Mouse (Mus musculus): ENCODE data around the gene Chmp2b. TPM values are rescaled to one million over a fixed set of nuclear protein-coding genes. Genes with fewer than 3 reads are reported as not detected.

Chmp2b gene
- total and polyA plus RNA-seq, 3 experiments: 28.2 to 70.4 (median 50.3) TPM

DNA sequence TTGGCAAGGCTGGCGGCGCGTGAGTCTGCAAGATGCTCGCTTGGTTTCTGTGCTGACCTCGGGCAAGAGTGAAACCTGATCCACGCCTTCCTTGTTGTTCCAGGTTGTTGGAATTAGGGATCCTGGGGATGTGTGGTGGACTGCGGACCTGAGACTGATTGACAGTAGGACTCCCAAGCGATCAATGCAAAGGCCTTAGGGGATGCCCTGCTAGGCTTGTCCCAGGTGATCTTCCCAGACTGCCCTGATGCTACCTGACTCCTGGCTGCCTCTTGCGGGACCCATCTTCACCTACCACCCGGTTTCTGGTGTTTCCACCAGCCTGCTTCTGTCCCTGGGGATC lies 309 bp upstream of the Chmp2b start:
- DNase-seq (ENCODE audit: extremely low read depth): no peak
- Histone ChIP-seq H3K79me2 (replicated peaks; ENCODE audit: control insufficient read depth, extremely low read depth, insufficient read depth, poor library complexity, severe bottlenecking) (peaks cover 12% of the 10 kb centered on the region), H3K4me1 (ENCODE audit: control insufficient read depth in 1 of 2, insufficient read depth in 2 of 2) (peaks cover 0 to 21% of the 10 kb centered on the region in 2 experiments; a peak in 2 of 4 replicates), H3K27me3 (replicated peaks) (no peaks in the 10 kb centered on the region), H3K27ac (ENCODE audit: insufficient read depth, low read depth) (no peak overlapping the region), H3K9ac (ENCODE audit: insufficient read depth, low read depth) (peak overlapping the region; percentile 86), H3K36me3 (replicated peaks in 1 of 2; ENCODE audit: control insufficient read depth in 1 of 2, insufficient read depth in 1 of 2, low read length in 1 of 2) (peaks cover 0 to 16% of the 10 kb centered on the region in 2 experiments), H3K9me3 (replicated peaks; ENCODE audit: low read length) (no peaks in the 10 kb centered on the region), H3K4me2 (ENCODE audit: insufficient read depth, low read depth, poor library complexity, severe bottlenecking) (peak overlapping the region; percentile 65), H3K4me3 (replicated peaks in 1 of 3; ENCODE audit: low read depth in 2 of 3, low read length in 2 of 3, poor library complexity in 1 of 3) (peak overlapping the region; percentile 85 to 90 (median 87))
- 0 out of 2 replicates have a peak, but pooled peaks have one; percentile 7 for TF ChIP-seq MAX (IDR thresholded peaks at IDR 0.05; ENCODE audit: low read length)
- no peak for TF ChIP-seq ELF1 (IDR thresholded peaks at IDR 0.05; ENCODE audit: low read depth, low read length)
- TF ChIP-seq TCF12 (IDR thresholded peaks at IDR 0.05; ENCODE audit: low read depth, low read length): peak; percentile 22; the same call in 1 of the 2 replicates
- TF ChIP-seq KAT2A (IDR thresholded peaks at IDR 0.05; ENCODE audit: insufficient replicate concordance, low read length): 0 out of 2 replicates have a peak, but pooled peaks have one; percentile 5
- 0 out of 2 replicates have a peak, but pooled peaks have one; percentile 1 for TF ChIP-seq MYC (IDR thresholded peaks at IDR 0.05; ENCODE audit: low read depth, low read length)
- in situ Hi-C loops (cut with MboI; ENCODE audit: low pct_ligation_motif_present, low pct_unique_long_range_greater_than_20kb, low sequenced_read_pairs) (no loop called here), dilution Hi-C loops (cut with MboI; ENCODE audit: extremely low pct_ligation_motif_present, extremely low pct_unique_long_range_greater_than_20kb, low sequenced_read_pairs) (no loop called here)

DNA sequence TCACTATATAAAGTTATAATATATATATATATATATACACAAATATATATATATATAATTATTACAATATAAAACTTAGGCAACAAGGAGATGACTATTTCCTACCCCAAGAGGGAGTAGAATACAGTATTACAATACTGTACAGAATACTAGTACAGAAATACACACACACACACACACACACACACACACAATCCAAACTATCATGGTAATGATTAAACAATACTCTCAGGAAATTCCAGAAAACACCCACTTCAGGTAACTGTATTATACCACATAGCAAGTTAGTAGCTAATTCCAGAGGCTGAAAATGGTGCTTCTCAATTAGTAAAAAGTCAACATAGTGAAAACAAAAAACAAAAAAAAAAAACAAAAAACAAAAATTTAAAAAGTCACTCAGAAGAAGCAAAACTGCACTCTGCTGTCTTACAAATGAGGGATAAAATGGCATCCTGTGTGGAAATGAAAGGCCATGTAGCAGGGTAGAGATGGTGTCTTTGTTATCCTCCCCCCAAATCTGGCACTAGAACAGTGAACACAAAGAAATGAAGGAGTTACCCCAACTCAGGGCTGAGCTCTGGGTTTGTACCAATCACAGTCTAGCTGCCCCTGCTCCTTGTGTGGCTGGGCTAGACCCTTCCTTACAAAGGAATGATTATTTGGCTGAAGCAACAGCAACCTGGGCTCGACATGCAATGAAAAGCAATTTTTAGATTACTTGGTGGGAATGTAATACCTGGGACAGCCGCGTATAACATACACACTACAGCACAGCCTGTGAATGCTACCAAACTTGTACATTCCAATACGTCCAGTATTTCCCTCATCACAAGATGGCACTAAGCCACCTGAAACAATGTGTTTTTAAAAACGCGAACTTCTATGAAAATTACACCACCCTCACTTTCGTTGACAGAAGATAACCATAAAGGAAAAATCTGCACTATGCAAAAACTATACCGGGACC lies 1.2 kb downstream of the Chmp2b start:
- in situ Hi-C loops (cut with MboI; ENCODE audit: low pct_ligation_motif_present, low pct_unique_long_range_greater_than_20kb, low sequenced_read_pairs) (no loop called here), dilution Hi-C loops (cut with MboI; ENCODE audit: extremely low pct_ligation_motif_present, extremely low pct_unique_long_range_greater_than_20kb, low sequenced_read_pairs) (no loop called here)
- H3K36me3 ChIP-seq (replicated peaks in 1 of 2; ENCODE audit: control insufficient read depth in 1 of 2, insufficient read depth in 1 of 2, low read length in 1 of 2): peaks cover 0 to 22% of the 10 kb centered on the region in 2 experiments
- H3K9ac ChIP-seq (ENCODE audit: insufficient read depth, low read depth): peak overlapping the region; percentile 86
- DNase-seq (ENCODE audit: extremely low read depth): peak; percentile 41
- peak overlapping the region; percentile 42 for H3K4me2 ChIP-seq (ENCODE audit: insufficient read depth, low read depth, poor library complexity, severe bottlenecking)
- H3K4me3 ChIP-seq (replicated peaks in 1 of 3; ENCODE audit: low read depth in 2 of 3, low read length in 2 of 3, poor library complexity in 1 of 3): peak overlapping the region; percentile 85 to 90 (median 87)
- H3K4me1 ChIP-seq (ENCODE audit: control insufficient read depth in 1 of 2, insufficient read depth in 2 of 2): peaks cover 0 to 21% of the 10 kb centered on the region in 2 experiments; a peak in 2 of 4 replicates
- no peaks in the 10 kb centered on the region for H3K27me3 ChIP-seq (replicated peaks)
- H3K27ac ChIP-seq (ENCODE audit: insufficient read depth, low read depth): no peak overlapping the region
- H3K79me2 ChIP-seq (replicated peaks; ENCODE audit: control insufficient read depth, extremely low read depth, insufficient read depth, poor library complexity, severe bottlenecking): peaks cover 14% of the 10 kb centered on the region
- H3K9me3 ChIP-seq (replicated peaks; ENCODE audit: low read length): no peaks in the 10 kb centered on the region
- TF ChIP-seq JUN (IDR thresholded peaks at IDR 0.05; ENCODE audit: insufficient read depth, low read depth, low read length) (no peak), HCFC1 (IDR thresholded peaks at IDR 0.05; ENCODE audit: low read depth, low read length) (no peak), JUND (conservative IDR thresholded peaks at IDR 0.05; ENCODE audit: low read depth, low read length) (no peak), ETS1 (conservative IDR thresholded peaks at IDR 0.05; ENCODE audit: low read depth, low read length) (no peak), RCOR1 (conservative IDR thresholded peaks at IDR 0.05; ENCODE audit: low read depth, low read length) (no peak), MAX (IDR thresholded peaks at IDR 0.05; ENCODE audit: low read length) (no peak), USF1 (IDR thresholded peaks at IDR 0.05; ENCODE audit: low read depth, low read length) (no peak), PAX5 (IDR thresholded peaks at IDR 0.05; ENCODE audit: low read length) (no peak), MAZ (IDR thresholded peaks at IDR 0.05; ENCODE audit: low read depth, low read length) (0 out of 2 replicates have a peak, but pooled peaks have one; percentile 67), SIN3A (IDR thresholded peaks at IDR 0.05; ENCODE audit: low read length) (peak; percentile 65; the same call in 1 of the 2 replicates), TBP (conservative IDR thresholded peaks at IDR 0.05; ENCODE audit: low read depth, low read length) (no peak), CTCF (conservative IDR thresholded peaks at IDR 0.05 in 1 of 2, IDR thresholded peaks at IDR 0.05 in 1 of 2; ENCODE audit: low read depth in 2 of 2, low read length in 2 of 2) (peak in 1 of 2 experiments; percentile 42; a peak in 2 of 4 replicates), ELF1 (IDR thresholded peaks at IDR 0.05; ENCODE audit: low read depth, low read length) (0 out of 2 replicates have a peak, but pooled peaks have one; percentile 5), NRF1 (IDR thresholded peaks at IDR 0.05; ENCODE audit: low read depth, low read length) (peak; percentile 13; the same call in 1 of the 2 replicates), IRF4 (IDR thresholded peaks at IDR 0.05; ENCODE audit: low read depth, low read length) (no peak), USF2 (conservative IDR thresholded peaks at IDR 0.05; ENCODE audit: low read depth, low read length) (no peak), NELFE (IDR thresholded peaks at IDR 0.05; ENCODE audit: low read depth, low read length) (no peak), EP300 (IDR thresholded peaks at IDR 0.05; ENCODE audit: low read length) (0 out of 2 replicates have a peak, but pooled peaks have one; percentile 25), ZKSCAN1 (IDR thresholded peaks at IDR 0.05; ENCODE audit: borderline replicate concordance, low read depth, low read length) (no peak), ZNF384 (IDR thresholded peaks at IDR 0.05; ENCODE audit: low read depth, low read length) (no peak), POLR2AphosphoS2 (IDR thresholded peaks at IDR 0.05; ENCODE audit: low read depth, low read length) (no peak), MXI1 (IDR thresholded peaks at IDR 0.05; ENCODE audit: low read depth, low read length) (no peak), GABPA (IDR thresholded peaks at IDR 0.05; ENCODE audit: insufficient replicate concordance, low read depth, low read length) (no peak), ZC3H11A (IDR thresholded peaks at IDR 0.05; ENCODE audit: low read depth, low read length) (no peak), UBTF (IDR thresholded peaks at IDR 0.05; ENCODE audit: low read depth, low read length) (no peak), E2F4 (IDR thresholded peaks at IDR 0.05; ENCODE audit: insufficient replicate concordance, low read depth, low read length) (no peak)
